Mouse (Mus musculus) embryonic stem cell, embryonic (primary cell): ENCODE results near the gene Nlrc4.

Experiments used
- CTCF ChIA-PET, 4 experiments: fragments of 300-600 bp in 2 of 4; fragments of 350-600 bp in 2 of 4; sonication (Branson Sonifier 250); formaldehyde crosslinking; loops; one replicate each; lab custom pipeline; 2022; ENCODE audit warnings: inconsistent platforms in 2 of 4; lab: Charles Lee
- POLR2A ChIA-PET, 4 experiments: fragments of 300-600 bp in 2 of 4; fragments of 350-600 bp in 2 of 4; sonication (Branson Sonifier 250); formaldehyde crosslinking; loops; one replicate each; lab custom pipeline; 2022; ENCODE audit warnings: antibody characterized with exemption in 4 of 4, inconsistent platforms in 1 of 4; lab: Charles Lee

Nlrc4 gene

DNA sequence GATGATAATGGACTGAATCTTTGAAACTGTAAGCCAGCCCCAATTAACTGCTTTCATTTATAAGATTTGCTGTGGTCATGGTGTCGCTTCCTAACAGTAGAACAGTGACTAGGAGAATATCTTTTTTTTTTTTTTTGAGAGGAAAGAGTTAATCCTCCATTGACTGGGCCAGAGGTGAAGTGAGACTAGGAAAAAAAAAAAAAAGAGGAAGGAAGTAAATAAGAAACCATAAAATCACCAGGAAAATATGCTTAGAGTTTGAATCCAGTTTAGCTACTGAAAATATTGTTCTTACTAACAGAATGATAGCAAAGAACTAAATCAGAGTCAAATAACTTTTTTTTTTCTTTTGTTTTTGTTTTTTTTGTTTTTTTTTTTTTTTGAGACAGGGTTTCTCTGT lies 4.3 kb downstream of the Nlrc4 start:
- CTCF ChIA-PET = interaction anchor here in 2 of 4 experiments (0.6 to 1.3 kb wide), 3 partner anchors 19 to 24 kb away, joined by 3 to 11 read pairs (median 4); no protein-coding TSS in a partner anchor

DNA sequence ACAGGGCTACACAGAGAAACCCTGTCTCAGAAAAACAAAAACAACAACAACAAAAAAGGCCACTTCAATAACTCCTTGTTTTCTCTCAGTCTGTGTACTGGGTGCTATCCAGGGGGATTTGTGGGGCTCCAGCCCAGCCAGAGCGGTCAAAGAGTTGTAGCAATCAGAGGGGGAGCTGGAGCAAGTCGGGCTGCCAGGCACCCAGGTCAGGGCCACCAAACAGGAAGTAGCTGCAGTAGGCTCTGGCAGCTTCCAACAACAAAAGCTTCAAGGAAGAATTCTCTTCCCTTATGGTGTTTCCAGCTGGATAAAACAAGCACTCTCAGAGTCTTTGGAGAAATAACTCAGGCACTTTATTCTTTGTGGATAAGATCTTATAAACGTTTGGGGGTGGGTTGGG lies 5.0 kb downstream of the Nlrc4 start:
- CTCF ChIA-PET = no interaction called here
- POLR2A ChIA-PET = interaction anchor here in 2 of 4 experiments (0.5 to 1.2 kb wide), 2 partner anchors 16 to 58 kb away, joined by 3 to 4 read pairs; partner anchors contain the start of gene Slc30a6 (in 1 of the 2)

More for the DNA sequence above, 4.3 kb downstream of the Nlrc4 start:
- POLR2A ChIA-PET = interaction anchor here in 2 of 4 experiments (0.5 to 2.8 kb wide), 8 partner anchors 10 to 166 kb away, joined by 3 to 15 read pairs (median 6); partner anchors contain the start of genes Birc6 (in 1 of the 2) and Yipf4 (in 1 of the 2)

DNA sequence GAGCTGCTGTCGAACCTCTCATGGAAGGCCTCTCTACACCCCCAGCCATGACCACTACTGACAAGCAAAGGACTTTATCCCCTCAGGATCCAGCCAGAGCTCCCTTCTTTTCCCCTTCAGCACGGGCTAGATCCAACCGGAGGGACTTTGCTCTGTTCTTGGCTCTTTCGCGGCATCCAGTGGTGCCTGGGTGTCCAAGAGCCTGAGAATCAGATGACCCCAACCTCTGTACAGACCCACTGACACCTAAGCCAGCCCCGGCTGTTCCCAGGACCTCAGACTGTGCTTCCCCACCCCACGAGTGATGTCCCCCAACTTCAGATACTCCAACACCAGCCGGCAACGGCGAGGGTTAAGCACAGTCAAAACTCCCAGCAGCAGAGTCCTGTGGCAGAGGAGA lies 9.2 kb downstream of the Nlrc4 start:
- CTCF ChIA-PET = interaction anchor here in 1 of 4 experiments (0.8 to 1.7 kb wide), 2 partner anchors 10 to 15 kb away, joined by 3 to 4 read pairs; no protein-coding TSS in a partner anchor
- POLR2A ChIA-PET = interaction anchor here in 2 of 4 experiments (0.7 to 4.0 kb wide), 6 partner anchors 12 to 77 kb away, joined by 3 to 34 read pairs (median 4); partner anchors contain the start of genes Birc6 (in 1 of the 2) and Slc30a6 (in 1 of the 2)

DNA sequence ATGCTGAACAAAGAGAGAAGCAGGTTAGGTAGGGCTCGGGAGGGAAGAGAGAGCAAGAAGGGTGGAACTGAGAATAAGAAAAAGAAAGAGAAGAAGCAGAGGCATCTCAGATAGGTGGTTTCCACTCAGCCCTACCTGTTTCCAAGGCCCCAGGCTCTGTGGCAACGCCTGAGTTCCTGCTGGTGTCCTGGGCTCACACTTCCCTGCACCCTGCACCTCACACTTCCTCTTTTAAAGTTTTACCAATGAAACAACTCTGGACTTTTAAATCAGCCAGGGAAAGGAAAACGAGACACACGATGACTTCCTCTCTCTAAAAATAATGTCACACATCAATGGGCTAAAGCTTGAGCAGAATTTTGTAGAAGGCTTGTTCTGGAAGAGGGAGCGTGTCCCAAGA lies 18.5 kb downstream of the Nlrc4 start:
- POLR2A ChIA-PET = interaction anchor here in 1 of 4 experiments (2.2 to 5.5 kb wide), 2 partner anchors 8 to 79 kb away, joined by 4 to 34 read pairs; no protein-coding TSS in a partner anchor
- CTCF ChIA-PET = no interaction called here

DNA sequence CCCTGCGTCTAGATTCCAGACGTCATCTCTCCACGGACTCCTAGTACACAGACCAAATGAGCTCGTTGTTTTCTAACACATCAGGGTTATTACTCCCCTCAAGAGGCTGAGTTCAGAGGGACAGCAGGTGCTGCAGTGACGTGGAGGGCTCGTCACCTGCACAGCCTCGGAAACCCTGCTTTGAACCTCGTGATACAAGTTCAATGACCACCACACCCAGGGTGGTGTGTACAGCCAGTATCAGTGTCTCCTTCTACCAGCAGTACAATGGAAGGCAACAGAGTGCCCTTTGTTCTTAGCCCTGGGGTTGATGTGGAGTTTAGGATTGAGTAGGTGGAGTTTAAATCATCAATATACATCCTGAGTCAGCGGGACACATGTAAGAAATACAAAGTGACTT lies 21.2 kb downstream of the Nlrc4 start:
- POLR2A ChIA-PET = interaction anchor here in 3 of 4 experiments (0.6 to 5.5 kb wide), 17 partner anchors 10 to 279 kb away, joined by 3 to 34 read pairs (median 4); partner anchors contain the start of genes Birc6 (in 2 of the 3), Nlrc4 (in 1 of the 3) and Slc30a6 (in 1 of the 3)
- CTCF ChIA-PET = interaction anchor here in 3 of 4 experiments (0.7 kb wide), 5 partner anchors 33 to 373 kb away, joined by 3 to 7 read pairs (median 6); no protein-coding TSS in a partner anchor

DNA sequence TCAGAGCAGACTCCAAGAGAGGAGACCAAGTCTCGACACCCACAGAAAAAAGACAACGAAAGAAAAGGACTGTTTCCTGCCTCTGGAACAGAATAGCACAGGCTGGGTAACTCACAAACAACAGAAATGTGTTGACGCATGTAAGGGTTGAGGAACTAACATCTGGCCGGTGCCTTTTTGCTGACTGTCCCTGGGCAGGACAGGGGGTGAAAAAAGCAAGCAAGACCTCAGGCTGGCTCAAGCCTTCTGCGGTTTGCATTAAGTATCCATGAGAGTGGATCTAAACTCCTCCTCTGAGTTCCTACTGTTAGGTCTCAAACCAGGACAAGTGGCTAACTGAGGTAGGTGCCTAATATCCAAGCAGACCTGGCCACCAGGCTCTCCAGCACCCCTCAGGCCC lies 26.3 kb downstream of the Nlrc4 start:
- CTCF ChIA-PET = interaction anchor here in 3 of 4 experiments (0.6 to 1.2 kb wide), 6 partner anchors 10 to 52 kb away, joined by 3 to 5 read pairs (median 3); partner anchors contain the start of gene Slc30a6 (in 1 of the 3)
- POLR2A ChIA-PET = interaction anchor here in 2 of 4 experiments (0.9 to 4.2 kb wide), 7 partner anchors 16 to 95 kb away, joined by 3 to 35 read pairs (median 9); partner anchors contain the start of genes Slc30a6 (in 2 of the 2), Birc6 (in 1 of the 2) and Yipf4 (in 1 of the 2)

DNA sequence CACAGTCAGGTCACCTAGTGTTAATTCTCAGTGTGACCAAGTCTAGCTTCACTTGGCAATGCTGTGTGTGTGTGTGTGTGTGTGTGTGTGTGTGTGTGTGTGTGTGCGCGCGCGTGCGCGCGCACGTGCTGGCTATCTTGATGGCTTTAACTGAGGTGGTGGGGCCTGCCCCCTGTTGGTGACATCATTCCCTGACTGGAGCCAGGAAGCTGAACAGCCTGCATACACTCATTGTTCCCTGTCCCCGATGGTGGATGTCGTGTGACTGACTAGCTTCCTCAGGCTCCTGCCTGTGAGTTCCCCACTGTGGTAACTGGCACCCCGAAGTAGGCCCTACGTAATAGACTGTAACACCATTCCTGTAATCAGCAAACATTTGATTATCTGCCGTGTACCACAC lies 27.5 kb downstream of the Nlrc4 start:
- POLR2A ChIA-PET = interaction anchor here in 3 of 4 experiments (0.5 to 4.2 kb wide), 26 partner anchors 12 to 892 kb away, joined by 3 to 35 read pairs (median 4); partner anchors contain the start of genes Birc6 (in 3 of the 3), Slc30a6 (in 3 of the 3), Spast (in 1 of the 3) and Yipf4 (in 1 of the 3)

DNA sequence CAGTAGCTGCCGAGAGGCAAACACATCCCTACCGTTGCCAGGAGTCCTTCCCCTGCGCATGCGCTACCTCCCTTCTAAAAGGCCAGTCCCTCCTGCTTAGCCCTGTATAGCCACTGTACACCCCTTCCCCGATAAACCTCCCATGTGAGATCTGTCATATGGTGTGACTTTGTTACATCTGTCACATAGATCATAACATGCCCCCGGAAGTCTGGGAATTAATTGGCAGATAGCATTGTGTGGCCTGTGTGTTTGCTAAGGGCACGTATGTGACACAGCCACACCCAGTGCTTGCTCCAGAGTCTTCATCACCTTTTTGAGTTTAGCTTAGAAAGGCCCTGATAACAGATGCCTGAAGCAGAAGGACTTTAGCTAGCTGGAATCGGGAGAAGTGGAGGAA lies 28.9 kb downstream of the Nlrc4 start:
- CTCF ChIA-PET = no interaction called here
- POLR2A ChIA-PET = interaction anchor here in 3 of 4 experiments (1.3 to 2.8 kb wide), 4 partner anchors 34 to 98 kb away, joined by 3 to 20 read pairs (median 6); partner anchors contain the start of genes Birc6 (in 2 of the 3) and Slc30a6 (in 1 of the 3)

More for the DNA sequence above, 27.5 kb downstream of the Nlrc4 start:
- CTCF ChIA-PET = interaction anchor here (0.5 to 1.5 kb wide), 25 partner anchors 10 to 162 kb away, joined by 3 to 8 read pairs (median 3); partner anchors contain the start of genes Slc30a6 (in 2 of the 4), Spast (in 1 of the 4) and Yipf4 (in 1 of the 4)

DNA sequence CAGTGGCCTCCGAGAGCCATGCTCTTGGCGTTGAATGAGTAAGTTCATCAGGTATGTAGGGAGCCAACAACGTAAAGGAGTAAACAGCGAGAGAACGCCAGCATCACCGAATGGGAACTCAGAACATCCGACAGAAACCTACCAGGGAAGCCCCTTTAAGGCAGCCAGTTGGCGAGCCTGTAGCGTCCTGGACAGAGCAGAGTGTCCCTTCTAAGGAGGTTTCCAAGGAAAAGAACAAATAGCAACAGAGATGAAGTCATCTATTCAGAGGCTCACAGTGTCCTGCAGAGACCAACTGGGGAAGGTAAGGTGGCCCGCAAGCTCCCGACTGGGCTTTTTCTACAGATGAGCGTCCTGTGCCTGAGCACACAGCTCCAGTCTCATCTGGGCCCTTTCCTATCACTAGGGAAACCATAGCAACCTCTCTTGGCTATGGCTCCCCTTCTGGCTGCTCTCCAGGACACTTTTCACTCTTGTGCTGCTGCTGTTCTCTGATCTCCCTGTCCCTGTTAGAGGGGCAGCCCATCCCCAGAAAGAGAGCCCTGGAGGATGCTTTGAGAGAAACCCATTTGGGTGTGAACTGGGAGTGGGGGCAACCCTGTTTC lies 34.4 kb downstream of the Nlrc4 start:
- CTCF ChIA-PET = interaction anchor here in 1 of 4 experiments (0.7 kb wide), 1 partner anchor 1358 kb away, joined by 3 read pairs; no protein-coding TSS in a partner anchor

DNA sequence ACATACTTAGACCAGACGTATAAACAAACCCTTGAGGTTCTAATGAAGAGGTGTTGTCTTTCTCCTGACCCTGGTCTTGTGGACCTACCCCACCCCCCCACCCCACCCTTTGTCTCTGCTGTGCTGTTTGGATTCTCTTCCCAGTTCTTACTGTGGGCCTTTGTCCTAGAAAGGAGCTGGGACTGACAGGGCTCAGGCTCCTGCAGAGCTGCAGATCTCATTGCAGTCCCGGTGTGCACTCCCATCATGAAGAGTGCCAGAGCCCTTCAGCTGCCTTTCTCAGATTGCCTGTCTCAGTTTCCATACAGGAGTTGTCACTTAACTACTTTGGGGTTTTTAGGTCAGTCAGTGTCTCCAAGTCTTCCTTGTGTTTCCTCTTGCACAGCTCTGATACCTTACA lies 38.3 kb downstream of the Nlrc4 start:
- ChIA-PET CTCF (interaction anchor here in 2 of 4 experiments (0.6 to 1.0 kb wide), 2 partner anchors 11 kb away, joined by 3 to 4 read pairs; no protein-coding TSS in a partner anchor), POLR2A (interaction anchor here in 2 of 4 experiments (0.6 to 0.9 kb wide), 4 partner anchors 25 to 115 kb away, joined by 3 read pairs; partner anchors contain the start of gene Slc30a6 (in 1 of the 2))

More for the DNA sequence above, 34.4 kb downstream of the Nlrc4 start:
- POLR2A ChIA-PET = interaction anchor here in 1 of 4 experiments (0.9 to 1.9 kb wide), 2 partner anchors 18 to 34 kb away, joined by 3 to 4 read pairs; no protein-coding TSS in a partner anchor

DNA sequence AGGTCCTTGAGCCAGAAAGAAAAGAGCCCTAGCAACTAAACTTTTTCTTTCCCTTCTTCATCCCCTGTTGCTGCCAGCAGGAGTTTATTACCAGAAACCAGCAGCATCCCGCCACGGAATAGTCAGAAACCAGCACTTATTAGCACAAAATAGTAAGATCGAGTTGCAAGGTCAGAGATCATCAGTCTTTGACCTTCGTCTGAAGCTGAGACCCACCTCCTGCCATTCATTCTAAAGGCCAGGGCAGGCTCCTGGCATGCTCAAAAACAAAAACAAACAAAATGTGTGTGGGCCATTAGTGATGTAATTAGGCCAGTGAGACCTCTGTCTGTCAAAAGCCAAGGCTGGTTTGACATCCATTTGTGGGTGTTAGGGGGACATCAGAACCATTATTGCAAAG lies 40.8 kb downstream of the Nlrc4 start:
- CTCF ChIA-PET = interaction anchor here in 2 of 4 experiments (1.0 to 1.4 kb wide), 2 partner anchors 12 to 13 kb away, joined by 3 to 4 read pairs; no protein-coding TSS in a partner anchor

DNA sequence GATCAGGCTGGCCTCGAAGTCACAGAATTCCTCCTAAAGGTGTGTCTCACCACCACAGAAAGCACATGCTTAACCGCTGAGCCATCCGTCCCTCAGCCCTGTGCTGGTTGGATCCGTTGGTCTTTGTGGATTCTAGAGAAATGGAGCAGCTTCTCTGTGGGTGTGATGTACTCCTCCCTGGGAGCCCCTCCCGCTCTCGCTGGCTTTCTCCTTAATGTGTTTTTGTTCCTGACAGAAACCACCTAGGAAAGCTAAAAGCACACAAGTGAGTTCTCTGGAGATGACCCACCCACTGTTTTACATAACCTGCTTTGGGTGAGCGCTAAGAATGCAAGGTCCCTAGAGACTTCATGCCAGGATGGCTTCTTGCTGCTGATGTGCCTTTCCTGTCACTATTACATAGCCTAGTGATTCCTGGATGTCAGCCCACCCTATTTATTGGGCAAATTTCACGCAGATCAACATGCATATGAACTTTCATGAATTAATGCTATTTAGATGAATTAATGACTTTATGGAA lies 42.0 kb downstream of the Nlrc4 start:
- ChIA-PET CTCF (interaction anchor here in 2 of 4 experiments (0.5 to 1.4 kb wide), 3 partner anchors 15 to 112 kb away, joined by 4 to 12 read pairs (median 4); no protein-coding TSS in a partner anchor), POLR2A (interaction anchor here in 2 of 4 experiments (0.6 to 1.7 kb wide), 6 partner anchors 11 to 145 kb away, joined by 3 to 5 read pairs (median 3); partner anchors contain the start of gene Slc30a6 (in 2 of the 2))

More for the DNA sequence above, 40.8 kb downstream of the Nlrc4 start:
- POLR2A ChIA-PET = no interaction called here

DNA sequence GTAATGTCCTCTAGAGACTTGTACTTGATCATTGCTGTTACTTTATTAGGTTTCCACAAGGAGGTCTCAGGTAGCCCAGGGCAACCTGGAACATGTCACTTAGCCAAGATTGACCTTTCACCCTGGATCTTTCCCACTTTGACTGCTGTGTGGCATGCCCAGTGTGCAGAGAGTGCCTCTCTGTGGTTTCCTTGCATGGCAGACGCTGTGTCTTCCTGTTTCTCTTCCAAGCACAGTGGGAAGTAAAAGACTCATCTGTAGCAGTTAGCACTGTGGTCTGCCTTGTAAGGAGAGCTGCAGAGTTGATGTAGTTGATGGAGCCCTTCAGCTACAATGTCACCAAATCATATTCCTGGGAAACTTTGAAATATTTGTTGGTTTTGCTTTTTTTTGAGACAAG lies 44.3 kb downstream of the Nlrc4 start:
- ChIA-PET POLR2A (interaction anchor here in 2 of 4 experiments (0.7 to 3.6 kb wide), 10 partner anchors 10 to 113 kb away, joined by 3 to 17 read pairs (median 3); partner anchors contain the start of genes Birc6 (in 2 of the 2) and Slc30a6 (in 2 of the 2)), CTCF (interaction anchor here in 1 of 4 experiments (1.1 kb wide), 1 partner anchor 17 kb away, joined by 3 read pairs; no protein-coding TSS in a partner anchor)

DNA sequence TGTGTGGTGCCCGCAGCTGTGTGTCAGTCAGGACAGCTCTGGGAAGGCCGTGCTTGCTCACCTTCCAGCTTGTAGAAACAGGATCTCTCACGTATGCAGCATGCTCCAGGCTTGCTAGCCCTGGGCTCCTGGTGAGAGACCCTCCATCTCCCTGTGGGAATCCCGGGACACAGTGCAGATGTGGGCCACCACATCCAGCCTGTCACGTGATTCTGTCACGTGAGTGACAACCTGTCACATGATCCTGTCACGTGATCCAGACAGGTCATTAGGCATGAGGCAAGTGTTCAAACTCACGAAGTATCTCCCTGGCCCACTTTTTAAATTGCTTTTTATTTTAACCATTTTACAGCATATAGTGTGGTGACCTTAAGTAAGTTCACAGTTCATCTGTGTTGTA lies 45.6 kb downstream of the Nlrc4 start:
- ChIA-PET CTCF (no interaction called here), POLR2A (interaction anchor here in 2 of 4 experiments (0.9 to 3.6 kb wide), 8 partner anchors 8 to 115 kb away, joined by 3 to 17 read pairs (median 4); partner anchors contain the start of genes Slc30a6 (in 2 of the 2) and Birc6 (in 1 of the 2))

DNA sequence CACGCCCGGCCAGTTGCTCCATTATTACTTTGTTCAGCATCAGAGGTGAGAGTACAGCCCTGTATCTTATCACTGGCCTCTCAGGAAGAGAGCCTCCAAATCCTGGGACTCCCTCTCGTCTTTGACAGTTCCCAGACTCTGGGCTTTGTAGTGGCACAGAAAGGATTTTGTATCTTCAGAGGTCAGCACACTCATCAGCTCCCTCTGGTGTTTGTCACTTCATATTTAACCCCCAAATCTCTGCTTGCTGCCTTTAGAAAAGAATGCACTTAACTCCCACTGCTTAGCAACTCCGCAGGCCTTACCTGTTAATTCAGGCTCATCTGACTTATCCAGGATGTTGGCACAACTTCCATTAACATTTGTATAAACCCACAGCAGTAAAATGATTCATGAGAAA lies 49.2 kb downstream of the Nlrc4 start:
- CTCF ChIA-PET = interaction anchor here in 1 of 4 experiments (1.1 kb wide), 1 partner anchor 14 kb away, joined by 5 read pairs; the partner anchor contains the start of gene Slc30a6

DNA sequence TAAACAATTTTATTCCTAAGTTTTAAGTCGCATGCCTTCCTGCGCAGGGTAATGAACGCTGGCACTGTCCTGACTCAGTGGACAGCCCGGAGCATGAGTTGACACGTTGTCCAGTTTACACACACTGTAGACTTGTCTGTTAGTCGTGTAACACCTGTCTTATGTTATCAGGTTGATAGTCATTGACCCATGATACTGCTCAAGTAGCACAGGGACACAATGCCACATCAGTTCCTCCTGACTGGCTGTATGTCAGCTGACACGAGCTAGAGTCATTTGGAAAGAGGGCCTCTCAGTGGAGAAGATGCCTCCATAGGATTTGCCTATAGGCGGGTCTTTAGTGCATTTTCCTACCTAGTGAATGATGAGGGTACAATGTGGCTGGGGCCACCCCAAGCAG lies 52.5 kb downstream of the Nlrc4 start:
- POLR2A ChIA-PET = interaction anchor here in 2 of 4 experiments (0.9 to 4.3 kb wide), 6 partner anchors 11 to 122 kb away, joined by 3 to 22 read pairs (median 6); partner anchors contain the start of genes Slc30a6 (in 2 of the 2) and Birc6 (in 1 of the 2)

More for the DNA sequence above, 49.2 kb downstream of the Nlrc4 start:
- POLR2A ChIA-PET = interaction anchor here in 3 of 4 experiments (0.6 to 2.0 kb wide), 7 partner anchors 8 to 118 kb away, joined by 3 to 9 read pairs (median 4); partner anchors contain the start of genes Slc30a6 (in 2 of the 3) and Birc6 (in 1 of the 3)

More for the DNA sequence above, 52.5 kb downstream of the Nlrc4 start:
- CTCF ChIA-PET = interaction anchor here in 1 of 4 experiments (0.6 kb wide), 2 partner anchors 12 to 26 kb away, joined by 3 read pairs; no protein-coding TSS in a partner anchor
